Mouse (Mus musculus) regulatory T cell (primary cell): ENCODE measurements around the gene Degs2.
"Not testable (repeated sequence)": the region's sequence is repeated elsewhere in the genome, so short reads cannot be mapped to it uniquely, and the experiment has no call there.

Experiments
- in situ Hi-C: fragments of 300-600 bp; cut with MboI, MseI; formaldehyde crosslinking; loops from one replicate; pipeline ENCODE4 v1.15.1; 2025; ENCODE audit warnings: high pct_unique_total_duplicates

Degs2 gene

GRCm38 (mm10) chr12:108702185-108702584, at the start of gene Degs2:
TSS of gene Degs2 (minus strand) at chr12:108702315.
- in situ Hi-C loops: no loop called here

GRCm38 (mm10) chr12:108751790-108752189, 49.7 kb upstream of the Degs2 start:
- in situ Hi-C loops: loop anchor here (10.0 kb wide), 2 partner anchors 77 to 137 kb away; no protein-coding TSS in a partner anchor

GRCm38 (mm10) chr12:108750226-108750625, 48.1 kb upstream of the Degs2 start:
- in situ Hi-C loops: loop anchor here (10.0 kb wide), 2 partner anchors 75 to 135 kb away; no protein-coding TSS in a partner anchor

- in situ Hi-C loops: no loop called here
Observed at GRCm38 (mm10) chr12:108749454-108749853, 47.3 kb upstream of the Degs2 start.

- in situ Hi-C loops: no loop called here
Observed at GRCm38 (mm10) chr12:108749019-108749418, 46.9 kb upstream of the Degs2 start.

GRCm38 (mm10) chr12:108745990-108746389, 43.9 kb upstream of the Degs2 start:
- in situ Hi-C loops: no loop called here

GRCm38 (mm10) chr12:108742241-108742640, 40.1 kb upstream of the Degs2 start:
- in situ Hi-C loops: no loop called here

- in situ Hi-C loops: no loop called here
Observed at GRCm38 (mm10) chr12:108741472-108741871, 39.4 kb upstream of the Degs2 start.

- in situ Hi-C loops: no loop called here
Observed at GRCm38 (mm10) chr12:108738745-108739144, 36.6 kb upstream of the Degs2 start.

GRCm38 (mm10) chr12:108737838-108738237, 35.7 kb upstream of the Degs2 start:
- in situ Hi-C loops: no loop called here

GRCm38 (mm10) chr12:108734386-108734785, 32.3 kb upstream of the Degs2 start:
- in situ Hi-C loops: no loop called here

- in situ Hi-C loops: no loop called here
Observed at GRCm38 (mm10) chr12:108723841-108724240, 21.7 kb upstream of the Degs2 start.

GRCm38 (mm10) chr12:108722464-108722863, 20.3 kb upstream of the Degs2 start:
- in situ Hi-C loops: no loop called here

GRCm38 (mm10) chr12:108718485-108718884, 16.4 kb upstream of the Degs2 start:
- in situ Hi-C loops: no loop called here

GRCm38 (mm10) chr12:108715854-108716253, 13.7 kb upstream of the Degs2 start:
- in situ Hi-C loops: no loop called here

- in situ Hi-C loops: not testable (repeated sequence)
Observed at GRCm38 (mm10) chr12:108713972-108714371, 11.9 kb upstream of the Degs2 start.

- in situ Hi-C loops: no loop called here
Observed at GRCm38 (mm10) chr12:108712481-108712880, 10.4 kb upstream of the Degs2 start.

- in situ Hi-C loops: no loop called here
Observed at GRCm38 (mm10) chr12:108710861-108711615, 8.9 kb upstream of the Degs2 start.

GRCm38 (mm10) chr12:108709964-108710765, 8.1 kb upstream of the Degs2 start:
- in situ Hi-C loops: no loop called here

GRCm38 (mm10) chr12:108709386-108709785, 7.3 kb upstream of the Degs2 start:
- in situ Hi-C loops: no loop called here

- in situ Hi-C loops: no loop called here
Observed at GRCm38 (mm10) chr12:108706129-108706528, 4.0 kb upstream of the Degs2 start.

GRCm38 (mm10) chr12:108705486-108705885, 3.4 kb upstream of the Degs2 start:
- in situ Hi-C loops: no loop called here

GRCm38 (mm10) chr12:108701221-108701620, 894 bp downstream of the Degs2 start:
- in situ Hi-C loops: no loop called here
